Mouse (Mus musculus) urinary bladder, postnatal 14 days (tissue): Measurements from ENCODE around the gene Slc6a15.

Experiments used
- DNase-seq: peaks from one replicate; pipeline ENCODE4 v3.0.0; 2021; ENCODE audit warnings: low spot score

Gene Slc6a15

GRCm38 (mm10) chr10:103367371-103368295 lies at the start of gene Slc6a15:
Slc6a15 (plus strand) TSS chr10:103367783.
- peak; percentile 4 for DNase-seq

DNA sequence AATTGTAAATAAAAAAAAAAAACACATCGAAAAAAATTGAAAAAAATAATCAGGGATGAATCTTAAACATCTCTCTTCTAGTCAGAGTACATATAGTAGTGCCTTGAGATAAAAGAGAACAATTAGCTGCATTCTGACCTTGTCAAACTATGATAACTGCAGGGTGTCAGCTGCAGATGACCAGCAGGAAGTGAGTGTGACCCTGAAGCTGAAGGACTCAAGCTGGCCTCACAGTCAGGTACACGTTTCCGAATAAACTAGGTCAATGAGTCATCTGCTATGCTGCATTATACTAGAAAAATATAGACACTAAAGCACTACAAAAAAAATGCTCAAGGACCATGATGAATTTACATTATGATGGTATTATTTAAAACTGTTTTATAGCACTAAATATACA lies 45.6 kb upstream of the Slc6a15 start:
- no peak for DNase-seq

- DNase-seq = no peak
These were observed 44.2 kb upstream of the Slc6a15 start for GRCm38 (mm10) chr10:103323386-103323785.

- no peak for DNase-seq
These were observed 33.3 kb upstream of the Slc6a15 start for GRCm38 (mm10) chr10:103334306-103334705.

- no peak for DNase-seq
These were observed 27.7 kb upstream of the Slc6a15 start for GRCm38 (mm10) chr10:103339928-103340327.

GRCm38 (mm10) chr10:103346797-103347196 lies 20.8 kb upstream of the Slc6a15 start:
- no peak for DNase-seq

- peak; percentile 4 for DNase-seq
These were observed 905 bp downstream of the Slc6a15 start for GRCm38 (mm10) chr10:103368296-103369080.

GRCm38 (mm10) chr10:103369081-103369420 lies 1.5 kb downstream of the Slc6a15 start:
- DNase-seq = peak; percentile 57

- DNase-seq = no peak
These were observed 34.6 kb downstream of the Slc6a15 start for GRCm38 (mm10) chr10:103402171-103402570.

GRCm38 (mm10) chr10:103427717-103428116 lies 60.1 kb downstream of the Slc6a15 start:
- no peak for DNase-seq

GRCm38 (mm10) chr10:103442588-103442987 lies 75.0 kb downstream of the Slc6a15 start:
- DNase-seq = no peak

- DNase-seq = no peak
These were observed 75.5 kb downstream of the Slc6a15 start for GRCm38 (mm10) chr10:103443070-103443469.

DNA sequence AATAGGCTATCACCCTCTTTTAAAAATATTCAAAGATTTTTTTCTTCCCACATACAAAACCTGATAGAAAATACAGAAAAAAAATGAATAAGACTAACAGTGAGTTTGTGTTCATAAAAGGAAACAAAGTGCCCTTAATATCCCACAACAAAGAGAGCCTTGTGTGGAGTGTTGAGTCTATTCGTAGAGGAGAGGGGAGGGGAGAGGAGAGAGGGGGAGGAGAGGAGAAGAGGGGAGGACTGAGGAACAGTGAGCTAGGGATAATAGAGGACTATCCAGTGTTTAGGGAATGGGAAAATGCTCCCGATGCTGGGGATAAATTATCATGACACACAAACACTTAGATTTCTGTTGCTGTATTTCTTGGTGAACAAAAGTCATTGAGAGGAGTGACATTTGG lies 80.8 kb downstream of the Slc6a15 start:
- DNase-seq = no peak

GRCm38 (mm10) chr10:103457896-103458295 lies 90.3 kb downstream of the Slc6a15 start:
- DNase-seq = no peak
